Mouse (Mus musculus) skeletal muscle tissue, postnatal 0 days (tissue): ENCODE results near the gene Exosc9. TPM values are rescaled to one million over a fixed set of nuclear protein-coding genes. Genes with fewer than 3 reads are reported as not detected.

Experiments used
- polyA plus RNA-seq: library from polyadenylated mRNA; unstranded; fragments of >200 nt; fragmentation: Nextera tagmentation; extraction: Ambion mirVana; gene quantifications from 2 replicates; pipeline ENCODE4 v1.2.1, GENCODE M21; 2015

Gene Exosc9
- polyA plus RNA-seq: 31.2 and 33.2 TPM in 2 replicates

GRCm38 (mm10) chr3:36552406-36553047 is at the start of gene Exosc9:
Gene Exosc9, plus strand, starts transcription at chr3:36552606.

GRCm38 (mm10) chr3:36521073-36522060 is 31.0 kb upstream of the Exosc9 start, which contains the start of gene Gm11549:
Gene Gm11549, minus strand, starts transcription at chr3:36521813.

GRCm38 (mm10) chr3:36571827-36572378 is 19.5 kb downstream of the Exosc9 start, which contains the start of gene Ccna2:
Gene Ccna2, minus strand, starts transcription at chr3:36572150.

GRCm38 (mm10) chr3:36613202-36613907 is 60.9 kb downstream of the Exosc9 start, which contains the start of gene Bbs7:
Gene Bbs7, minus strand, starts transcription at chr3:36613477.

Other genes starting within 250 kb of the Exosc9 start
- 192 and 244 TPM in 2 replicates for gene Anxa5, start 76.7 kb upstream of the Exosc9 start, polyA plus RNA-seq
- 4.1 and 5.2 TPM in 2 replicates for gene 1810062G17Rik, start 76.7 kb upstream of the Exosc9 start, polyA plus RNA-seq
- 0.33 and 0.46 TPM in 2 replicates for gene Gm11549, start 30.8 kb upstream of the Exosc9 start, polyA plus RNA-seq
- 32.0 and 36.3 TPM in 2 replicates for gene Ccna2, start 19.5 kb downstream of the Exosc9 start, polyA plus RNA-seq
- 4.8 and 6.4 TPM in 2 replicates for gene Bbs7, start 60.9 kb downstream of the Exosc9 start, polyA plus RNA-seq
- 1.9 and 5.7 TPM in 2 replicates for gene Trpc3, start 137.6 kb downstream of the Exosc9 start, polyA plus RNA-seq